Mouse (Mus musculus) testis, postnatal 14 days (tissue): Measurements from ENCODE around the gene Lrrn1.

Source experiments
- DNase-seq: peaks from one replicate; pipeline ENCODE4 v3.0.0; 2021; ENCODE audit warnings: low spot score

The Lrrn1 gene

DNA sequence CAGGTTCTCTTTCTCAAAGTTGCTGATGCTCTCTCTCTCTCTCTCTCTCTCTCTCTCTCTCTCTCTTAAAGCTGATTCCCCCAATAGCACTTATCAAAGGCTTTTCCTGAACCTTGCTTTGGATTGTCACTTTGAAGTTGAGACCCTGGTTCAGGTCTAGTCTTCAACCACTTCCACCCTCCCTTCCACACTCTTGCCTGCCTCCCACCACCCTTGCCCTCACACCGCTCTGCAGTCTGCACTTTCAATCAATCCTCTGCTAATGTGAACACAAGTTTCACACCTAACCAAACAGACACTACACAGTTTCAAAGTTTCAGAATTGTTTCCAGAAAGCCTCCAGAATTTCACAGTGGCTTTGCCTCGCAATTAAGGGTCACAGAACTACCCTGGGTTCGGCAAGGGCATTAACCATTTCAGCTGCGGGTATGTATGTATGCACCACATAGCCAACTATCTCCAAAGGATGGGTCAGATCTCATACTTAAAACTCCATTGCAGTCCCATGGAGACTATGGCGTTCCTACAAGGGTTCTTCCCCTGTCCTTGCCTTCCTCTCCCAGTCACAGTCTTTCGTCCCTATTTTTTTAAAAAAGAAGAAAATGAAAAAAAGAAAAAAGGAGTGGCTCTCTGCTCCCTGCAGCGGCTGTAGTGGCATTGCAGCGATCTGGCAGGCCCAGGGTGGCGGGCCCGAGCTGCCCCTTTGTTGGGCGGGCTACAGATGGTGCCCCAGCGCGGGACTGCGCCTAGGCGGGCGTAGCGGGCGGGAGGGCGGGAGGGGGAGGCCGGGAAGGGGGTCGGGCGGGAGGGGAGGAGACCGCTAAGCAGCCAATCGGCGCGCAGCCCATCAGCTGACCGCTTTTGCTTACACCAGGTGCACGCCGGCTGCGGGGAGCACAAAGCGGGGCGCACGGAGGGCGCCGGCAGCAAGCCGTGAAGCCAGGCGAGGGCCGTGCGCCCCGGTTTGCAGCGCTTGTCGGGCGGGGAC lies at the start of gene Lrrn1:
Gene Lrrn1 (plus strand): TSS at position 892 of the 988 bp plus-strand sequence.
- peak; percentile 37 for DNase-seq

DNA sequence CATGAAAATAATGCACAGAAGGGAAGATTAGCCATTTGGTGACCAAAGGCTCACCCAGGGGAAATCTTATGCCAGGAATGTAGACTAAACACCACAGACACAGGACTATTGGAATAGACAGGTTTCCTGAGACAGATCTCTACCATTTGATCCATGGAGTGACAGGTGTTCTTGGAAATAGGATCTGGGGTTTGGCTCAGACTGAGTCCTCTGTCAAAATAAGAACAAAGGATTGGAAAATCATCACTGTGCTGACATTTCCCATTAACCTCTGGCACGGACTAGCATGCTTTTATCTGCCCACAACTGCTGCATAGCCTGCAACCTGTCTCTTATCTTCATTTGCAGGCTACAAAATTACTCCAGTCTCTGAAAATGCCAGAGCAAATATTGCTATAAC lies 35.1 kb upstream of the Lrrn1 start:
- no peak for DNase-seq

DNA sequence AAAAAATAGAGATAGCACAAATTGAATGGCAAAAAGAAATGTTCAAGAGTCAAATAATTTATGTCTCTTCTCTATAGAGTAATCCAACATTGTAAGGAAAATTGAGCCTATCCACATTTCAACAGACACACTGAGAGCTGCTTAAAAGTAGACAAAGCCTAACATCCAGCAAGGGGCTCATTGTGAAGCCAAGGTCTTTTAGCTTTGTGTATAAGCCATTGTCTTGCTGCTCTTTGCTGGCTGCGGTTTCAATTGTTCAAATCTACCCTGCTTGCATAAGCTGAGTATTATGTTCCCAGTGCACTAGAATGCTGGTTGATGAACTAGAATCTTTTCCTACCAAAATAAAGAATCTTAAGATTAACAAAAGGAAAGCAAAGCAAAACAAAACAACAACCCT lies 33.7 kb upstream of the Lrrn1 start:
- no peak for DNase-seq

DNA sequence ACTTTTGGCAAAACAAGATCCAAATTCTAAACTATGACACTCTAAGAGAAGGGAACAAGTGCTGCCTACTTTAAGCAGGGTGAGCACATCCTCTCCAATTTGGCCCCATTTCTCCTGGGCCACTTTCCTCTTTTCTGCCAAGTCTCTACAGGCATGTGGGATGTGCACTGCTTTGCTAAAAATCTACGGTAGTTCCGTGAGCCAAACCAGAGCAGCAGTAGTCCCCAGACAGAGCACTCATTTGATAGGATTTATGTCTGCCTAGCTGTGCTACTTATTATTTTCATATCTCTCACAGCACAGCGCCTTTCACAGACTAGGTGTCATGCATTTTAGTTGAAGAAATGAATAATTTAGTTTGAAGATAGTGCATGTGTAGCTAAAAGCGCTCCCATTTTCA lies 15.9 kb upstream of the Lrrn1 start:
- no peak for DNase-seq

DNA sequence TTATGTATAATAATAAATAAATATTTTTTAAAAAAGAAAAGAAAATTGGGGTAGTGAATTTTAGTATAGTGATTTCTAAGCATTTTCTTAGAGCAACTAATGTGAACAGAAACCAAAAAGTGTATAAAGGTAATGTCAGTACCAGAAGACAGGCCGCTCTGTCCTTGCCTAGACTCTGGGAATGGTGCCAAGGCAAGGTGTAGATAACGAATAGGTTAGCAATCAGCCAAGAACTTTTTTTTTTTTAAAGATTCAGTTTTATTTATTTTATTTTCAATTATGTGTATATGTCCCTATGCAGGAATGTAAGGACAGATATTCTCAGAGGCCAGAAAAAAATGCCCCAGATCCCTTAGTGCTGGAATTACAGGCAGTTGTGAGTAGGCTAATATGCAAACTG lies 5.6 kb upstream of the Lrrn1 start:
- no peak for DNase-seq

DNA sequence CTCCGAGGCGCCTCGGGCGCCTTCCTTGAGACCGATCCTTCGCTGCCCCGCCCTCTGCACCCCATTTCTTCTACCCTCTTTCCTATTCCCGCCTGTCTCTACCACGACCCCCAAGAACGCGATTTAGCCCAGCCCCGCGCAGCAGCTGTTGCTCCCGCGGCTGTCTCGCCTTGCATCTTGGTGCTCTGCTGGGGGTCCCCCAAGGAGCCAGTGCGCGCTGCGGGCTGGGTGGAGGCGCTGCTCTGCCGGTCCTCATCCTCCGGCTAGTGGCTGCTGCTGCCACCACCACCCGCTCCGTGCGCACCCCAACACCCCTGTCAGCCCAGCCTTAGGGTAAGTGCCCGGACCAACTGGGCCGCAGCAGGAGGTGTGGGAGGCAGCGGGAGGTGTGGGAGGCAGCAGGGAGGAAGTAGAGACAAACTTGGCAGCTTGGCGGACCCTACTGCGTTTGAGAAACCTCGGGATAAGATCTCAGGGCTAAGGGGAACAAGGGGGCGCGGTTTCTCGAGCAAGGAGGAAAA lies 403 bp downstream of the Lrrn1 start:
- DNase-seq, result peak; percentile 23

- DNase-seq, result no peak
Measured at GRCm38 (mm10) chr6:107530621-107531285, 1.2 kb downstream of the Lrrn1 start.

DNA sequence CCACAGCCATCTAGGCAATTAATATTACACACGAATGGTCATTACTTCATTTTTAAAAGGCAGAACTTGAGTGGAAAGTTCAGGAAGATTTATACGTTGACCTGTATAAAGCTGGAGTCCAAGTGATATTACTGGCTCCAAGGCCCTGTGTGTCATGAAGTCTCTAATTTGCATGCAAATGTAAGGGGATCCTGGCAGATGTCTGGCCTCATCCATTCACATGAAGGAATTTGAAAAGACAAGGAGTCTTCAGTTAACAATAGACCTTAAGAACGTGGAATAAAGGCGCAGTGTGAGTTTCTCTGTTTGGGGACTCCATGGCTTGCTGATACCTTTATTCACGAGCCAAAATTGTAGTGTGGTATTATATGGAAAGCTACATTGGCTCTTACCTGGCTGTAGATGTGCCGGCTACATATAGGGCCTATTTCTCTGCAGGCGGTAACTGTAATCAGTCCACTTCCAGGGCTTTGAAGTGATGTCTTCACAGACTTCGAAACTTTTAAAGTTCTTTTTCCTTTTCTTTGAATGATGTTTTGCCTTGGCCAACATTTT lies 2.0 kb downstream of the Lrrn1 start:
- DNase-seq, result no peak

DNA sequence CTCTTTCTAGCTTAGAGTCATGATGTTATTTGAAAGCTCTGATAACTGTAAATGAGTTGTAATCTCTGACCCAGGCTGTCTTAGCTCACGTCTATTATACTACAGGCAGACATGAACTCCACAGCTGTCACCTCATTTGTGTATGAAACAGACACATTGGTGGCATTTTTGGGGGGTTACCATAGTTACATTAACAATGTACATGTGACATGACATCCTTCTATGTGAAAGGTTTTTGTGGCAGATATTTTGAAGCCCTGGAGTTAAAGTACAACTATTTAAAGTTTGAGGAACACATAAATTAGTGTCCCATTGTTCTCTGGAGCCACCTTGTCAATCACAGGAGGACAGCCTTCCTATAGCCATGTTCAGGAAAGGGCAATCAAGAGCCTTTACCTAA lies 5.0 kb downstream of the Lrrn1 start:
- no peak for DNase-seq

DNA sequence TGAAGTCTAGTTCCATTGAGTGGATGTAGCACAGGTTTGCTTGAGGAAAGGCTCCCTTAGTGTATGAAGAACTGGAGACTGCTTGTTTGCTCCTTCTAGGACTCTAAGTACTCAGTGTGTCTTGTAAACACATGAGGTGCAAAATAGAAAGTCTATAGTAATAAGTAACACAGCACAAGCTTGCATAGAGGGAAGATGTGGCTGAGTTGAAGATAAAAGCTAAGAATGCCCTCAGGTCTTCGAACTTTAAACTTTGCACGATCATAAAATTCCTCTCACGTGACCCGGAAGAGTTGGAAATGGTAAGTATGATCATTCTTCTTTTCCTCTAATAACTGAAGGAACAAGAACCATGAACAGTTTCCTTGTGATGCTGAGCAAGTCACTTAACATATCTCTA lies 7.1 kb downstream of the Lrrn1 start:
- DNase-seq, result no peak

DNA sequence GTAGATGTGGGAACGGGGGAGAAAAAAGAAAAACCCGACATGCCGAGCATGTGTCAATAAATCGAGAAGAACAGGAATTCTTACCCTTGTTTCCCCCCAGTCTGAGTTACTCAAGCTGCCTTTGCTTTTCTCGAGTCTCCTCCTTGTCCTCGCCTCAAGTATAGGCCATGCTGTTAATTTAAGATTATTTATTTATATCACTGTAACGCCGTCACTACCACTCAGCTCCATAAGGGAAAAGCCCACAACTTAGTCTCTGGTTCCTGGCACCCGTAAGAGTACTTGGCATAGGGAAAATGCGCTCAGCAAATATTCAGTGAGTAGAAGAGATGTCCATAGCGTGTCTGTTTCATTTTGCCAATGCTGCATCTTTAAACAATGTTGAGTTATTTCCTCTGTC lies 11.7 kb downstream of the Lrrn1 start:
- DNase-seq, result no peak

DNA sequence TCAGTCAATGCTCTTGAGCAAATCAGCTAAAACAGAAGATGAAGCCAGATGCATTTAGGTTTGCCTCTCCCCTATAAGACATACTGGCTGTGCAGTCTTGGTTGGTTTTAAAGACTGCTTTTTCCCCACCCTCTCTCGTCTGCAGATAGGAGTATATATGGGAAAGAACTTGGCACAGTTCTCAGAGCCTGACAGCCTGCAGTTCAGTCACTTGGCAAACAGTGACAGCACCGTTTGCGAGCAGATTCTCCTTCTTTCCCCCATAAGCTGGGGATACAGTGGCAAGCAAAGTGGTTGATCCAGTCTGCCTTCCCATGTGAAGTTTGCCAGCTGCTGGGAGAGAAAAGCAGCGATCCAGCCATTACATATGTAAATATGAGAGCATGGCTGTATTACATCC lies 12.3 kb downstream of the Lrrn1 start:
- no peak for DNase-seq

GRCm38 (mm10) chr6:107546272-107546671 lies 16.7 kb downstream of the Lrrn1 start:
- no peak for DNase-seq

DNA sequence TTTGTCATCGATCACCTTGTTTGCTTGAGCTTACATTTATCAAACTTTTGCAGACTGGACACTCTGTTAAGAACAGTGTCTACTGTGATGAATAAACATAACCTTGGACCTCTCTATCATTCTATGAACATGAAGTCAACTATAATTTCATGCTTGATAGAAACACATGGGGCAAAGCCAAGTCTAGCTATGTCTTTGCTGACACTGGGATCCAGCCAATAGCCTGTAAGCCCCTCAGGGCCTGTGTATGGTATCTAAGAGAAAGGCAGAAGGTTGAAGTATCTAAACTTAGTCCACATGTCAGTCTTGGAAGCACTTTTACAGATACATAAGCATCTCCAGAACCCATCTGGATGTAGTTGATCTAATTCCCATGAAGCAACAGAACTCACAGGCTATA lies 22.9 kb downstream of the Lrrn1 start:
- no peak for DNase-seq

DNA sequence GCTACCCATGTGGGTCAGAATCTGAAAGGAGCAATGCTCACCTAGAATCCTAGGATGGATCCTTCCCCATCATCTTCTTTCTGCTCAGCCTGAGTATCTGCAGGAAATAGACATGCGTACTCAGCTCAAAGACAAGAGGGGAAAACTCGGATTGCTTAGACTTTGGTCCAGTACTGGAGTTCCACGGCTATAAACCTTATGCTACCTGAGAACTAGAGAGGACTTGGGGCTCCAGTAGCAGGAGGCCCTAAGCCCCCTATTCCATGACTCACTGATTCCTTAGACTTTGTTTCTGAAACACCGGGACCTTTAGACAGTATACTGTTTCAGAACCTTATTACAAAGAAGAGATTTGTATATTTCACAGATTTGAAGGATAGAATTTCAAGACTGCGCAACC lies 25.8 kb downstream of the Lrrn1 start:
- DNase-seq, result no peak

GRCm38 (mm10) chr6:107556996-107557395 lies 27.4 kb downstream of the Lrrn1 start:
- no peak for DNase-seq

DNA sequence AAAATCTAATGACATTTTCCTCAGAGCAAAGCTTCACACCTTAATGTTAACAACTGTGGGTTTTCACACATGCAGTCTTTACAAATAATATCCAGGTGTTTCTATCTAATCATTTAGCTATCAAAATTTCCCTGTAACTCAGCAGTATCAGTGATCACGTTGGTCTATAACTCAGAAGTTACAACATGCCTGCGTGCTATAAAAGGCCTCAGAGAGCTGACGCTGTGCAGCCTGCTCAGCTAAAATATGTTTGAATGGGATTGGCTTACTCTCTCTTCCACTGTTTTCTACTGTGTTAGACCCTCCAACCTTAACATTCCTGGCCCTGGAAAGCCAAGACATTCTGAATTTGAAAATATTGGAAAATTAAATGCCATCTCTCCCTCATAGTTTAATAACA lies 28.2 kb downstream of the Lrrn1 start:
- DNase-seq, result no peak

GRCm38 (mm10) chr6:107562255-107562654 lies 32.7 kb downstream of the Lrrn1 start:
- no peak for DNase-seq

GRCm38 (mm10) chr6:107566944-107567634 lies 37.5 kb downstream of the Lrrn1 start:
- DNase-seq, result no peak

DNA sequence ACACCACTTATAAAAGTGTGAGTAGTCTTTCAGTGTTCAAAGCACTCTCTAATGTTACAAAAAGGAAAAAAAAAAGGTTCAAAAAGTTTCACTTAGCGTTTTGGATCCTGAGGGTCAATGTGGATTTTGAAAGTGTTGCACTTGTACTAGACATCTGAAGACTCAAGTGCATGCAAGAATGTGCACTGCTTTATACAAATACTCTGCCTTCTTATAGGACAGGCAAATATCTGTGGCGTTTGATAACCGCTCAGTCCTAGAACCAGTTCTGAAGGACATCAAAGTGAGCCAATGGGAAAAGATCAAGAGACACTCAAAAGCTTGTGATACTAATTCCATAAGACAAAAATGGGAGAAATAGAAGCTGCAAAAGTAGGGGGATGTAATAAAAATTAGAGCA lies 45.0 kb downstream of the Lrrn1 start:
- no peak for DNase-seq

GRCm38 (mm10) chr6:107575405-107575804 lies 45.8 kb downstream of the Lrrn1 start:
- no peak for DNase-seq

DNA sequence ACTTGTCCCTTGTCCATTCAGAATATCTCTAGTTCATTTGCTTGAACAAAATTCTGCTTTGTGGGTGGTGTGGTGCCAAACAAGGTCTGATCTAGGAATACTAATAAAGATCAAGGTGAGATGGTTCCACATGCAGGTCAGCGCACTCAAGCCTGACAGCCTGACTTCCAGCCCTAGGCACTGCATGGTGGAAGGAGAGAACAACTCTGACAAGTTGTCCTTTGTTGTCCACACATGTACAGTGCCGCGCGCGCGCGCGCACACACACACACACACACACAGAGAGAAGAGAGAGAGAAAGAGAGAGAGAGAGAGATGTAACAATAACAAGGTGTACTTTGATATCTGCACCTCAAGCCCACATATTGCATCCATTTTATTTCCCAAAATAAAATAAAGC lies 47.7 kb downstream of the Lrrn1 start:
- DNase-seq, result no peak
